Comparison of ENCODE assay signal across 28 mouse cellular contexts in the genomic region with DNA sequence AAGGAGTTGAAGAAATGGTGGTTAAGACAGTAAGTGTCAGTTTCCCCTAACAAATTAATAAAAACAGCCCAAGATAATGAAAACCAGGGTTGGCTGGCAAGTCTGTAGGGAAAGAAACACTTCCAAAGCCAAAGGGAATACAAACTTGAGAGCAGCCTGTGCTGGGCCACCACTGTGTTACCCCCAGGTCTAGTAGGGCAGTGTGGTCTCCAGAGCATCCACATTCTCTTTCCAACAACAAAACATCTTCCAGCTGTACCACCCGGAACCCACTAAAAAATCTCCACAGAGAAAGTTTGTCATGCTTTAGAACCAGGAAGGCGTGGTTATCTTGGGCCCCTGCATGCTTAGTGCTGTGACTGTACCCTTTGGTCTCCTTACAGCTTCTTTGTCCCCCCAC.
"Had no signal": no experiment of that assay in that cellular context is flagged by ENCODE, and none has a peak within 500 bp of the region (broad histone marks: within the 10 kb centered on the region; RNA-seq: fewer than 3 reads in every experiment).

No protein-coding gene starts in this region.

- H3K4me3 ChIP-seq: embryonic facial prominence, embryonic 12.5 days; erythroblast, embryonic 14.5 days; forebrain, embryonic 10.5 days; forebrain, embryonic 12.5 days; forebrain, embryonic 13.5 days; forebrain, embryonic 15.5 days; gastrocnemius, adult 2 months; heart, adult 2 months; heart, embryonic 10.5 days; heart, embryonic 12.5 days had no signal

- DNase-seq: cerebellum, adult 18-20 months; cerebellum, adult 2 months; cerebellum, adult 8-10 months; cerebellum, adult 9-10 months; cerebellum, adult 9-11 months; cerebellum, postnatal 10 days; cerebellum, postnatal 14 days; cerebellum, postnatal 25 days; cerebellum, postnatal 36 days; forebrain, postnatal 0 days; gastrocnemius, adult 2 months; gastrocnemius, postnatal 10 days; gastrocnemius, postnatal 14 days; gastrocnemius, postnatal 25 days; gastrocnemius, postnatal 36 days; heart, adult 18-20 months; heart, adult 2 months had no signal

- H3K36me3 ChIP-seq: embryonic facial prominence, embryonic 12.5 days; forebrain, embryonic 10.5 days; forebrain, embryonic 12.5 days; forebrain, embryonic 15.5 days; heart, embryonic 10.5 days; heart, embryonic 12.5 days had no signal

- H3K9me3 ChIP-seq: embryonic facial prominence, embryonic 12.5 days; forebrain, embryonic 10.5 days; forebrain, embryonic 12.5 days; forebrain, embryonic 13.5 days; forebrain, embryonic 15.5 days; heart, embryonic 10.5 days; heart, embryonic 12.5 days had no signal

- H3K9ac ChIP-seq: embryonic facial prominence, embryonic 12.5 days; forebrain, embryonic 12.5 days; forebrain, embryonic 13.5 days; forebrain, embryonic 15.5 days; forebrain, postnatal 0 days; heart, embryonic 12.5 days had no signal

- H3K27me3 ChIP-seq: embryonic facial prominence, embryonic 12.5 days; forebrain, embryonic 12.5 days; forebrain, embryonic 13.5 days; forebrain, embryonic 15.5 days; heart, embryonic 12.5 days had no signal

- H3K4me1 ChIP-seq: forebrain, embryonic 12.5 days; forebrain, embryonic 13.5 days; forebrain, embryonic 15.5 days had no signal

- H3K27ac ChIP-seq: embryonic facial prominence, embryonic 12.5 days; forebrain, embryonic 10.5 days; forebrain, embryonic 12.5 days; forebrain, embryonic 13.5 days; forebrain, embryonic 15.5 days; gastrocnemius, adult 2 months; heart, adult 2 months; heart, embryonic 10.5 days had no signal

- H3K4me2 ChIP-seq: embryonic facial prominence, embryonic 12.5 days; forebrain, embryonic 12.5 days; forebrain, embryonic 13.5 days; forebrain, embryonic 15.5 days; heart, embryonic 11.5 days; heart, embryonic 12.5 days had no signal

- ATAC-seq: forebrain, embryonic 13.5 days; forebrain, embryonic 14.5 days; forebrain, embryonic 15.5 days; forebrain, embryonic 16.5 days; forebrain, postnatal 0 days had no signal
